ENCODE assay signal across 8 mouse cellular contexts in the genomic region with DNA sequence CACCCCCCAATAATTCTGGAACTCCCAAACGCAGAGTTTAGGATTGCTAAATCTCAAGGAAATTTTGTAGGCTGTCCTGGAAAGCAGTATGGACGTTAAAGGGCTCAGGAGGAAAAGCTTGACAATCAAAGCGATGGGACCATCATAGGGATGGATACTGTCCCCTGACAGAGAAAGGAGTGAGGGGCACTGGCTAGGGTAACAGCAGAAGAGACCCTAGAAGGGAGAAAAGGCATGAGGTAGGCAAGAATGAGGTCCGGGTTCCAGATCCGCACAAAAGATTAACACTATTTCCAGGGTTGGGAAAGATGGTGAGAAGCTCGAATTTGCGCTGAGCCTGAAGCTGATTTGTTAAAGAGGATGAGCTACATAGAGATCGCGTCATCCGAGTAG. TPM values are rescaled to one million over a fixed set of nuclear protein-coding genes. Genes with fewer than 3 reads are reported as not detected.
DNase-seq lines count a peak whose midpoint lies in the region; ATAC-seq and TF ChIP-seq lines count a peak whose summit lies in the region.

No protein-coding gene starts in this region.

- no peaks in the 10 kb centered on the region for H3K27me3 ChIP-seq in kidney, embryonic 16.5 days (ENCODE audit: insufficient read depth, low read length)
- H3K27me3 ChIP-seq in hindbrain, embryonic 15.5 days = no peaks in the 10 kb centered on the region
- no peaks in the 10 kb centered on the region for H3K27me3 ChIP-seq in midbrain, embryonic 15.5 days (replicated peaks)

- peak overlapping the region; percentile 79 for H3K9ac ChIP-seq in kidney, embryonic 16.5 days (replicated peaks; ENCODE audit: low read length)
- peak overlapping the region; percentile 84 for H3K9ac ChIP-seq in hindbrain, embryonic 15.5 days
- peak overlapping the region; percentile 62 for H3K9ac ChIP-seq in midbrain, embryonic 15.5 days

- no peak for TF ChIP-seq POLR2A in cortical plate, adult 2 months (IDR thresholded peaks at IDR 0.05; ENCODE audit: extremely low read depth, insufficient read depth, low read length)

- no peak for TF ChIP-seq CTCF in cortical plate, adult 2 months (IDR thresholded peaks at IDR 0.05; ENCODE audit: extremely low read depth, insufficient read depth, low read length)

- peak overlapping the region; percentile 74 for H3K4me3 ChIP-seq in kidney, embryonic 16.5 days (ENCODE audit: low read length)
- peak overlapping the region; percentile 30 for H3K4me3 ChIP-seq in cortical plate, adult 2 months (ENCODE audit: insufficient read depth, low read length)
- H3K4me3 ChIP-seq in hindbrain, embryonic 15.5 days = peak overlapping the region; percentile 82
- H3K4me3 ChIP-seq in midbrain, embryonic 15.5 days = peak overlapping the region; percentile 80

- 0 out of 2 replicates have a peak, but pooled peaks have one; percentile 1 for ATAC-seq in kidney, embryonic 16.5 days (ENCODE audit: low FRiP score, low TSS enrichment)
- no peak; the same call in 1 of the 2 replicates for ATAC-seq in hindbrain, embryonic 15.5 days (ENCODE audit: low FRiP score, low read depth)
- ATAC-seq in midbrain, embryonic 15.5 days (replicated peaks) = peak; percentile 19

- WGBS in kidney, embryonic 16.5 days = 4% methylated on average over 10 of the region's 10 CpGs
- WGBS in hindbrain, embryonic 15.5 days = 5% methylated on average over 10 of the region's 10 CpGs
- 4% methylated on average over 10 of the region's 10 CpGs for WGBS in midbrain, embryonic 15.5 days

- peaks cover 18% of the 10 kb centered on the region for H3K4me1 ChIP-seq in kidney, embryonic 16.5 days (ENCODE audit: insufficient read depth, low read length)
- H3K4me1 ChIP-seq in cortical plate, adult 2 months (ENCODE audit: control insufficient read depth, insufficient read depth, low read length) = 0 out of 2 replicates have a peak, but pooled peaks cover 3% of the 10 kb centered on the region
- H3K4me1 ChIP-seq in hindbrain, embryonic 15.5 days (replicated peaks) = peaks cover 22% of the 10 kb centered on the region
- peaks cover 14% of the 10 kb centered on the region for H3K4me1 ChIP-seq in midbrain, embryonic 15.5 days

- no peak for DNase-seq in kidney, postnatal 14 days
- no peak for DNase-seq in right cerebral cortex, postnatal 4 days
- DNase-seq in adrenal gland, postnatal 14 days = no peak
- no peak for DNase-seq in adrenal gland, postnatal 10 days

- 0 out of 2 replicates have a peak, but pooled peaks cover under 1% of the 10 kb centered on the region for H3K36me3 ChIP-seq in kidney, embryonic 16.5 days (ENCODE audit: insufficient read depth, low read length)
- 0 out of 2 replicates have a peak, but pooled peaks cover under 1% of the 10 kb centered on the region for H3K36me3 ChIP-seq in hindbrain, embryonic 15.5 days
- H3K36me3 ChIP-seq in midbrain, embryonic 15.5 days (replicated peaks) = no peaks in the 10 kb centered on the region

- peak overlapping the region; percentile 100 for H3K4me2 ChIP-seq in kidney, embryonic 16.5 days (replicated peaks; ENCODE audit: low read depth, low read length)
- peak overlapping the region; percentile 100 for H3K4me2 ChIP-seq in hindbrain, embryonic 15.5 days
- H3K4me2 ChIP-seq in midbrain, embryonic 15.5 days = peak overlapping the region; percentile 100

- peak overlapping the region; percentile 95 for H3K27ac ChIP-seq in kidney, embryonic 16.5 days (ENCODE audit: low read length)
- peak overlapping the region; percentile 18 for H3K27ac ChIP-seq in cortical plate, adult 2 months (ENCODE audit: insufficient read depth, low read length)
- H3K27ac ChIP-seq in hindbrain, embryonic 15.5 days (replicated peaks) = peak overlapping the region; percentile 93
- peak overlapping the region; percentile 90 for H3K27ac ChIP-seq in midbrain, embryonic 15.5 days

- H3K9me3 ChIP-seq in kidney, embryonic 16.5 days (ENCODE audit: low read length) = no peaks in the 10 kb centered on the region
- no peaks in the 10 kb centered on the region for H3K9me3 ChIP-seq in hindbrain, embryonic 15.5 days
- H3K9me3 ChIP-seq in midbrain, embryonic 15.5 days = no peaks in the 10 kb centered on the region

RNA-seq across cellular contexts. Expression of a gene that starts 5.5 kb away (rescaled TPM):
- polyA plus RNA-seq in kidney, embryonic 16.5 days (2015; fragmentation: Nextera tagmentation; extraction: Ambion mirVana) = 5.1 and 5.3 TPM in 2 replicates
- 14.6 and 14.9 TPM in 2 replicates for polyA plus RNA-seq in cortical plate, adult 2 months (2012; rRNA removed)
- 4.7 and 5.1 TPM in 2 replicates for polyA plus RNA-seq in hindbrain, embryonic 15.5 days (2015; fragmentation: Nextera tagmentation; extraction: Ambion mirVana)
- 3.9 and 4.3 TPM in 2 replicates for polyA plus RNA-seq in midbrain, embryonic 15.5 days (2015; fragmentation: Nextera tagmentation; extraction: Ambion mirVana)
- total RNA-seq in adrenal gland, postnatal 14 days (2021) = 6.3 and 10.2 TPM in 2 replicates
- total RNA-seq in adrenal gland, postnatal 10 days (2021) = 1 to 10 TPM; 6.0 to 6.4 TPM

RNA-seq across cellular contexts. Expression of a gene that starts 6.5 kb away (rescaled TPM):
- not detected in 2 replicates for polyA plus RNA-seq in kidney, embryonic 16.5 days (2015; fragmentation: Nextera tagmentation; extraction: Ambion mirVana)
- 0.68 and 1.8 TPM in 2 replicates for polyA plus RNA-seq in cortical plate, adult 2 months (2012; rRNA removed)
- 0.31 and 1.1 TPM in 2 replicates for polyA plus RNA-seq in hindbrain, embryonic 15.5 days (2015; fragmentation: Nextera tagmentation; extraction: Ambion mirVana)
- 0.42 TPM in 1 of 2 replicates, not detected in the other for polyA plus RNA-seq in midbrain, embryonic 15.5 days (2015; fragmentation: Nextera tagmentation; extraction: Ambion mirVana)
- total RNA-seq in adrenal gland, postnatal 14 days (2021) = not detected in 2 replicates
- not detected for total RNA-seq in adrenal gland, postnatal 10 days (2021)

RNA-seq across cellular contexts. Expression of a gene that starts 13.7 kb away (rescaled TPM):
- polyA plus RNA-seq in kidney, embryonic 16.5 days (2015; fragmentation: Nextera tagmentation; extraction: Ambion mirVana) = 3.1 and 3.7 TPM in 2 replicates
- 16.0 and 19.5 TPM in 2 replicates for polyA plus RNA-seq in cortical plate, adult 2 months (2012; rRNA removed)
- polyA plus RNA-seq in hindbrain, embryonic 15.5 days (2015; fragmentation: Nextera tagmentation; extraction: Ambion mirVana) = 24.9 and 25.0 TPM in 2 replicates
- polyA plus RNA-seq in midbrain, embryonic 15.5 days (2015; fragmentation: Nextera tagmentation; extraction: Ambion mirVana) = 19.1 and 19.3 TPM in 2 replicates
- 8.4 and 19.0 TPM in 2 replicates for total RNA-seq in adrenal gland, postnatal 14 days (2021)
- total RNA-seq in adrenal gland, postnatal 10 days (2021) = 10 to 100 TPM in 1 of 2 experiments, 1 to 10 TPM in 1; 4.2 to 13.5 TPM

RNA-seq across cellular contexts. Expression of a gene that starts 24.2 kb away (rescaled TPM):
- polyA plus RNA-seq in kidney, embryonic 16.5 days (2015; fragmentation: Nextera tagmentation; extraction: Ambion mirVana) = 8.8 and 10.0 TPM in 2 replicates
- 1.5 and 1.8 TPM in 2 replicates for polyA plus RNA-seq in cortical plate, adult 2 months (2012; rRNA removed)
- 7.3 and 8.0 TPM in 2 replicates for polyA plus RNA-seq in hindbrain, embryonic 15.5 days (2015; fragmentation: Nextera tagmentation; extraction: Ambion mirVana)
- 7.7 and 9.0 TPM in 2 replicates for polyA plus RNA-seq in midbrain, embryonic 15.5 days (2015; fragmentation: Nextera tagmentation; extraction: Ambion mirVana)
- total RNA-seq in adrenal gland, postnatal 14 days (2021) = 7.9 and 8.3 TPM in 2 replicates
- total RNA-seq in adrenal gland, postnatal 10 days (2021) = 1 to 10 TPM; 5.1 to 7.8 TPM

RNA-seq across cellular contexts. Expression of a gene that starts 36.0 kb away (rescaled TPM):
- polyA plus RNA-seq in kidney, embryonic 16.5 days (2015; fragmentation: Nextera tagmentation; extraction: Ambion mirVana) = 746 and 795 TPM in 2 replicates
- 499 and 554 TPM in 2 replicates for polyA plus RNA-seq in cortical plate, adult 2 months (2012; rRNA removed)
- 468 and 502 TPM in 2 replicates for polyA plus RNA-seq in hindbrain, embryonic 15.5 days (2015; fragmentation: Nextera tagmentation; extraction: Ambion mirVana)
- 430 and 431 TPM in 2 replicates for polyA plus RNA-seq in midbrain, embryonic 15.5 days (2015; fragmentation: Nextera tagmentation; extraction: Ambion mirVana)
- total RNA-seq in adrenal gland, postnatal 14 days (2021) = 935 and 1,177 TPM in 2 replicates
- 1,000 to 10,000 TPM; 1,173 to 1,206 TPM for total RNA-seq in adrenal gland, postnatal 10 days (2021)

Comparison
In these comparisons a context has a peak if more than half of its experiments do, and no peak if none do; other contexts are left out.
1. H3K27ac ChIP-seq: peak in every context shown above with its lines; median percentile 95 in kidney, embryonic 16.5 days; 93 in hindbrain, embryonic 15.5 days; 90 in midbrain, embryonic 15.5 days; 18 in cortical plate, adult 2 months.
2. H3K4me3 ChIP-seq: peak in every context shown above with its lines; median percentile 82 in hindbrain, embryonic 15.5 days; 80 in midbrain, embryonic 15.5 days; 74 in kidney, embryonic 16.5 days; 30 in cortical plate, adult 2 months.